8 mouse cellular contexts compared by ENCODE assay signal in the genomic region with DNA sequence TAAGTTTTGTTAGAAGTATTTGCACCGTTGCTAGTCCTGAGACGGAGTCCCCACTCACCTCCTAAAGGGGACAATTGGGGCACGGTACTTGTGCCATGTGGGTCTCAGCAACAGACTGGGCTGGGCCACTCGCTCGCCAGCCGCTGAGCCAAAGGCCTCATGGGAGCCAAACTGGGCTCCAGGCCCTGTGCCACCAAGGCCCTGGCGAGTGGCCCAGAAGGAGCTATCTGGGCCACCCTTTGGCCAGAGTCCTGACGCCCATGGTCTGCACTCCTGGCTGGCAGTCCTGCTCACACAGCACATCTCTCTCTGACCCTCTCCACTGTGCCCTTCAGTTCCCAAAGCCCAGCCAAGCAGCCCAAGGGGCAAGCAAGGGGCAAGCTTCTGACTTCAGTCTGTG.
A peak's percentile ranks its signal among the peaks of the same experiment; 100 is the strongest.
DNase-seq lines count a peak whose midpoint lies in the region; ATAC-seq and TF ChIP-seq lines count a peak whose summit lies in the region.

No protein-coding gene starts in this region.

- no peaks in the 10 kb centered on the region for H3K9me3 ChIP-seq in kidney, embryonic 15.5 days (replicated peaks)
- no peaks in the 10 kb centered on the region for H3K9me3 ChIP-seq in heart, embryonic 14.5 days (ENCODE audit: control insufficient read depth, low read length)

- TF ChIP-seq CTCF in kidney, adult 2 months (conservative IDR thresholded peaks at IDR 0.05; ENCODE audit: insufficient read depth, insufficient read length, low read depth, low read length), result no peak

- H3K27ac ChIP-seq in kidney, adult 2 months (ENCODE audit: insufficient read depth, low read depth, low read length), result no peak overlapping the region
- no peak overlapping the region for H3K27ac ChIP-seq in kidney, embryonic 15.5 days
- no peak overlapping the region for H3K27ac ChIP-seq in heart, embryonic 14.5 days (replicated peaks in 1 of 2; ENCODE audit: control insufficient read depth in 1 of 2, insufficient read depth in 1 of 2, low read depth in 2 of 2, low read length in 2 of 2)

- WGBS in kidney, adult 2 months, result 44% methylated on average over 8 of the region's 8 CpGs
- WGBS in kidney, embryonic 15.5 days, result 91% methylated on average over 8 of the region's 8 CpGs
- whole genome bisulfite sequencing in heart, embryonic 14.5 days, result 81% methylated on average over 8 of the region's 8 CpGs

- no peak for TF ChIP-seq POLR2A in kidney, adult 2 months (IDR thresholded peaks at IDR 0.05; ENCODE audit: low read depth, low read length)

- H3K9ac ChIP-seq in kidney, embryonic 15.5 days, result no peak overlapping the region
- no peak overlapping the region for H3K9ac ChIP-seq in heart, embryonic 14.5 days (ENCODE audit: low read length)

- H3K4me1 ChIP-seq in kidney, adult 2 months (ENCODE audit: control insufficient read depth, insufficient read depth, low read length), result peaks cover 3% of the 10 kb centered on the region
- H3K4me1 ChIP-seq in kidney, embryonic 15.5 days, result peaks cover 11% of the 10 kb centered on the region
- peaks cover 11 to 15% of the 10 kb centered on the region in 2 experiments; a peak in 3 of 4 replicates for H3K4me1 ChIP-seq in heart, embryonic 14.5 days (ENCODE audit: control insufficient read depth in 2 of 2, insufficient read depth in 2 of 2, low read length in 2 of 2)

- H3K36me3 ChIP-seq in kidney, adult 2 months (ENCODE audit: control insufficient read depth, insufficient read depth, low read length), result no peaks in the 10 kb centered on the region
- H3K36me3 ChIP-seq in kidney, embryonic 15.5 days, result no peaks in the 10 kb centered on the region
- no peaks in the 10 kb centered on the region for H3K36me3 ChIP-seq in heart, embryonic 14.5 days (ENCODE audit: control insufficient read depth, insufficient read depth, low read length)

- intact Hi-C loops in left cerebral cortex, postnatal 14 days (cut with DNase I), result no loop called here

- peak; percentile 93 for DNase-seq in kidney, adult 2 months
- DNase-seq in cerebellum, adult 9-11 months, result peak; percentile 82
- DNase-seq in left cerebral cortex, postnatal 14 days (ENCODE audit: low spot score in 2 of 2), result peak; percentile 42 to 51
- no peak for DNase-seq in thymus, postnatal 10 days (ENCODE audit: low spot score in 2 of 2)

- H3K27me3 ChIP-seq in kidney, adult 2 months (replicated peaks; ENCODE audit: control insufficient read depth, insufficient read depth, low read length), result no peaks in the 10 kb centered on the region
- H3K27me3 ChIP-seq in kidney, embryonic 15.5 days, result no peaks in the 10 kb centered on the region
- 0 out of 2 replicates have a peak, but pooled peaks cover 2% of the 10 kb centered on the region for H3K27me3 ChIP-seq in heart, embryonic 14.5 days (ENCODE audit: control insufficient read depth, insufficient read depth, low read length)

- H3K4me3 ChIP-seq in kidney, adult 2 months (ENCODE audit: insufficient read depth, low read depth, low read length), result no peak overlapping the region
- H3K4me3 ChIP-seq in kidney, embryonic 15.5 days (replicated peaks), result no peak overlapping the region
- H3K4me3 ChIP-seq in heart, embryonic 14.5 days (ENCODE audit: control insufficient read depth in 1 of 2, insufficient read depth in 1 of 2, low read depth in 1 of 2, low read length in 2 of 2), result no peak overlapping the region

- H3K4me2 ChIP-seq in kidney, embryonic 15.5 days, result no peak overlapping the region
- H3K4me2 ChIP-seq in heart, embryonic 14.5 days (ENCODE audit: low read length), result no peak overlapping the region

- ATAC-seq in kidney, embryonic 15.5 days (replicated peaks; ENCODE audit: low FRiP score), result no peak
- ATAC-seq in heart, embryonic 14.5 days (ENCODE audit: insufficient number of reproducible peaks, insufficient read depth, low FRiP score, low read depth), result peak; percentile 32; the same call in 1 of the 2 replicates
- no peak for ATAC-seq in megakaryocyte, adult 5-6 weeks (ENCODE audit: poor library complexity, severe bottlenecking)
- no peak for ATAC-seq in monocyte, adult 5-6 weeks (replicated peaks; ENCODE audit: insufficient number of reproducible peaks, low FRiP score, low TSS enrichment, poor library complexity, severe bottlenecking)

Comparison
In these comparisons a context has a peak if more than half of its experiments do, and no peak if none do; other contexts are left out.
1. DNase-seq: peak in kidney, adult 2 months (single experiment), cerebellum, adult 9-11 months (single experiment) and left cerebral cortex, postnatal 14 days (2 of 2); none in thymus, postnatal 10 days (0 of 2).